Mouse (Mus musculus): ENCODE data around the gene Prlr.
A peak's percentile ranks its signal among the peaks of the same experiment; 100 is the strongest.

Gene Prlr

GRCm38 (mm10) chr15:10338606-10339005 is 161.6 kb downstream of the Prlr start:
- no peak for DNase-seq

GRCm38 (mm10) chr15:10347044-10347443 is 170.0 kb downstream of the Prlr start:
- peak; percentile 17 for DNase-seq

DNA sequence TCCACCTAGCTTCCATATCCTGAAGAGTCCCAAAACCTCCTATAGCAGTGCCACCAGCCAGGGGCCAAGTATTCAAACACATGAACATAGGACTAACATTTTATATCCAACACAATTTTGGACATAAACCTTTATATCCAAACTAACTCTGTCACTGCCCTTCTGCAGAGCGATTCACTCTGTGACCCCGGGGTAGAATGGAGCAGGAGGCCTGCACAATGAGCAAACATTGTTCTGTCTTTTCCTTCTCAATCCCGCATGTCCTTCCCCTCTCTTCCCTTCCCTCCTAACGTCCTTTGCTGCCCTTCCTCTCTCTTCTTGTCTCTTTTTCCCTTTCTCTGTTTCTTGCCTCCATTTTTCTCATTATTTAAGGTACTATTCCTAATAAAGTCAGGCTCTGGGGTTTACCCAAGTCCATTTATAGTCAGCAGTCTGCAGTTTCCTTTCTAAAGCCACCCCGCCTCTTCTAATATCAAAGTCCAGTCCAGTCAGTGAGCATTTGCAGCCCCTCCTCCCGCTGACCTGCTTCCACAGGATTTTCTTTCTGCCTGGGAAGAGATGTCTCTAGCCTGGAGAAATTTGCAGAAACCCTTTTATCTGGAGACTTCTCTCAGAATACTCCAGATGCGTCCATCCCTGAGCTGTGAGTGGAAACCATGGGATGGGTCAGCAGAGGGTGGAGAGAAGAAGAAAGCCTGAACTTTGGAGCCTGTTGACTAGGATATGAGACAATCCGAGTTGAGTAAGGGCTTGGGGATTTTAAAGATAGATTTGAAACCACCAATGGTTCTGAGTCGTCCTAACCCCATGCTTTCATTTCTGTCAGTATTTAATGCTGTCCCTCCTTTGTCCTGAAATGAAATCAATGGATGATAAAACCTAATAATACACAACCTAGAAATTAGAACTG is 181.3 kb downstream of the Prlr start, which contains the start of gene Agxt2:
Agxt2 (plus strand) TSS at position 494 of the 910 bp plus-strand sequence.
- DNase-seq = peak; percentile 55

- no peak for DNase-seq
Measured at GRCm38 (mm10) chr15:10366331-10366730, 189.3 kb downstream of the Prlr start.

DNA sequence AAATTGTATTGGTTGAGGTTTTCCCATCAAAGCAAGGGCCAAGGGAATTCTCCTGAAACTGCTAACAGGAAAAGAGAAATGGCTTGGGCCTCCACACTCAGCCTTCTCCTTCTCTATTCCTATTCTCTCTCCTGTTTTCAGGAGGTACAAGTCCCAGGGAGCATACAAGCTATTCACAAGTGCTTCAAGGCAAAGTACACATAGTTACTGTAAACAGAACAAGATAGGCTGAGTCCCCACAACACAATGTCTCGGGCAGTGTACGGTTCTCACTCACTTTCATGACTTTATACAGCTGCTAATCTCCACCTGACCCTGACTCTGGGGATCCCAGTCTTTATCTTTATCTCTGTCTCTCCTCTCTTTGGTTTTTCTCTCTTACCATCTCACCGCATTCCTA is 198.4 kb downstream of the Prlr start:
- no peak for DNase-seq

DNA sequence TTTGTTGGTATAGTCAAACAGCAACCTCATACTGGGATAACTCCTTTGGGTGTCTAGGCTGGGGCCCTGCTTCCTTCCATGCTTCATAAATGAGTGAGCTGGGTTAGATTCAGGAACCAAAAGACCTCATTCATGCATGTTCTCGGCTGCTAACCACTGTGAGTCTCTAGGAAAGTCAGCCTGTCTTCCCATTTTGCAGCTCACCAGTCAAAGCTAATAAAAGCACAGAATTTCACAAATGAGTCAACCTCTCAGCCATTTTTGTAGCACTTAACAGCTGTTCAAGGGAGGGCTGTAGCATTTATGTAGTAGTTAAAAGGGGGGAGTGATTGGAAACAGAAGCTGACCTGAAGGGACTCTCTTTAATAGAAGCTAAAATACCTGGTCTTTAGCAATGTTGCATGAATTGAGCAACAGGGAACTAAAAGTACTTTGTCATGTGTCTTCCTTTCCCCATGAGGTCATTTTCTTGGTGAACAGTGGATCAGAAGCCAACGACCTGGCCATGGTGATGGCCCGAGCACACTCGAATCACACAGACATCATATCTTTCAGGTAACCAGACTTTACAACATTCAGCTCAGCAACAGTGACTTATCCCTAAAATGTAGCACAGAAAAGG is 201.4 kb downstream of the Prlr start:
- DNase-seq = no peak

GRCm38 (mm10) chr15:10379757-10380458 is 202.9 kb downstream of the Prlr start:
- no peak for DNase-seq

- DNase-seq = no peak
Measured at GRCm38 (mm10) chr15:10387263-10387662, 210.2 kb downstream of the Prlr start.

Data from kidney, postnatal 10 days (tissue).